Mouse (Mus musculus) fat pad, adult 2 months (tissue): ENCODE measurements around the gene Tmem205.
A peak's percentile ranks its signal among the peaks of the same experiment; 100 is the strongest.

Experiments
- DNase-seq: peaks from one replicate; pipeline ENCODE4 v3.0.0-alpha.2; 2011; ENCODE audit warnings: low read depth, low spot score; ENCODE audit errors: extremely low read depth

Tmem205 gene

GRCm38 (mm10) chr9:21947540-21948130 is 20.3 kb upstream of the Tmem205 start:
- no peak for DNase-seq

- no peak for DNase-seq
Observed at GRCm38 (mm10) chr9:21944267-21944666, 16.9 kb upstream of the Tmem205 start.

- DNase-seq, result no peak
Observed at GRCm38 (mm10) chr9:21943638-21944037, 16.3 kb upstream of the Tmem205 start.

- DNase-seq, result no peak
Observed at GRCm38 (mm10) chr9:21943046-21943445, 15.7 kb upstream of the Tmem205 start.

- no peak for DNase-seq
Observed at GRCm38 (mm10) chr9:21938234-21938855, 11.0 kb upstream of the Tmem205 start.

GRCm38 (mm10) chr9:21937711-21938175 is 10.4 kb upstream of the Tmem205 start:
- no peak for DNase-seq

GRCm38 (mm10) chr9:21936692-21937570 is 9.6 kb upstream of the Tmem205 start, which contains the start of gene Plppr2:
TSS of gene Plppr2 (plus strand) at chr9:21937033.
- DNase-seq, result peak; percentile 86

GRCm38 (mm10) chr9:21935466-21936131 is 8.2 kb upstream of the Tmem205 start:
- DNase-seq, result no peak

- DNase-seq, result no peak
Observed at GRCm38 (mm10) chr9:21934021-21934420, 6.7 kb upstream of the Tmem205 start.

- no peak for DNase-seq
Observed at GRCm38 (mm10) chr9:21932445-21933137, 5.2 kb upstream of the Tmem205 start.

- no peak for DNase-seq
Observed at GRCm38 (mm10) chr9:21932006-21932405, 4.7 kb upstream of the Tmem205 start.

GRCm38 (mm10) chr9:21929208-21929607 is 1.9 kb upstream of the Tmem205 start:
- DNase-seq, result no peak

- DNase-seq, result no peak
Observed at GRCm38 (mm10) chr9:21926784-21927183, 572 bp downstream of the Tmem205 start.

- DNase-seq, result no peak
Observed at GRCm38 (mm10) chr9:21926155-21926554, 1.2 kb downstream of the Tmem205 start.

GRCm38 (mm10) chr9:21925506-21925905 is 1.9 kb downstream of the Tmem205 start:
- no peak for DNase-seq

- DNase-seq, result no peak
Observed at GRCm38 (mm10) chr9:21925034-21925433, 2.3 kb downstream of the Tmem205 start.

GRCm38 (mm10) chr9:21924099-21924493 is 3.3 kb downstream of the Tmem205 start:
- no peak for DNase-seq

GRCm38 (mm10) chr9:21923490-21924098 is 3.8 kb downstream of the Tmem205 start:
- peak; percentile 82 for DNase-seq

GRCm38 (mm10) chr9:21923036-21923435 is 4.3 kb downstream of the Tmem205 start:
- no peak for DNase-seq
